Mouse (Mus musculus): ENCODE measurements at regions not wholly inside any gene's neighbourhood (a gene's known extent, or its start where the extent isn't known, plus 50 kb on each side); places are given as distances from the start of the nearest gene placed in this dataset.

DNA sequence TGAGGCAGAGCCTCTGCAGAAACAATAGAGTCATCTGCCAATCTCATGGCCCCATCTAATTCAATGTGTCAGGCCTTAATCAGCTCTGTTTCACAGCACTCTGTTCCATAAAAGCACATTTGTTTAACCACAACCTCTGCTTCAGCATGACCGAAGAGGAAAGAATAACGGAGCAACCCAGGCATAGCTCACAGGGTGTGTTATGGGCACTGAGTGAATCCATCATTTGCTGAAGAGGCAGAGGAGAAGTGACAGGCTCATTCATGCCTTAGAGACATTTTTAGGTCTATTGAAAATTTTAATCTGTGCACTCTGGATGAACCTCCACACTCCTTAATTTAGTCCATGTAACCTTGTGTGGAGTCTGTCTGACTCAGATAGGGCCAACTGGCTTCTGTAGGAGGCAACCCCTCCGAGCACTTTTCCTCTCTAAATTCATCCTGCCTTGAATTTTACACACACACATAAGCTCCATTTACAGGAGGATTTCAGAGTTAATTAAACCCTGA is 1027.1 kb upstream of the Slc10a2 start:
- TF ChIP-seq POLR2A (IDR thresholded peaks at IDR 0.05; ENCODE audit: low read depth, low read length) (no peak), CTCF (IDR thresholded peaks at IDR 0.05; ENCODE audit: borderline replicate concordance, insufficient read depth, low read length) (no peak)

Measured in embryonic fibroblast, embryonic 13.5 days (primary cell).